Mouse (Mus musculus) adrenal gland (tissue): Measurements from ENCODE around the gene Gm266.

ENCODE experiments used
- intact Hi-C: fragments of 180-260 bp; cut with DNase I; formaldehyde crosslinking; loops from one replicate; pipeline ENCODE4 v1.15.1; 2025

Gene Gm266

GRCm38 (mm10) chr12:111455311-111455846 is 30.2 kb downstream of the Gm266 start:
- intact Hi-C loops: no loop called here

GRCm38 (mm10) chr12:111454543-111455280 is 30.9 kb downstream of the Gm266 start:
- intact Hi-C loops: no loop called here

GRCm38 (mm10) chr12:111454021-111454420 is 31.6 kb downstream of the Gm266 start:
- intact Hi-C loops: no loop called here

GRCm38 (mm10) chr12:111451561-111451960 is 34.1 kb downstream of the Gm266 start:
- intact Hi-C loops: no loop called here

GRCm38 (mm10) chr12:111450359-111450758 is 35.3 kb downstream of the Gm266 start:
- intact Hi-C loops: no loop called here

DNA sequence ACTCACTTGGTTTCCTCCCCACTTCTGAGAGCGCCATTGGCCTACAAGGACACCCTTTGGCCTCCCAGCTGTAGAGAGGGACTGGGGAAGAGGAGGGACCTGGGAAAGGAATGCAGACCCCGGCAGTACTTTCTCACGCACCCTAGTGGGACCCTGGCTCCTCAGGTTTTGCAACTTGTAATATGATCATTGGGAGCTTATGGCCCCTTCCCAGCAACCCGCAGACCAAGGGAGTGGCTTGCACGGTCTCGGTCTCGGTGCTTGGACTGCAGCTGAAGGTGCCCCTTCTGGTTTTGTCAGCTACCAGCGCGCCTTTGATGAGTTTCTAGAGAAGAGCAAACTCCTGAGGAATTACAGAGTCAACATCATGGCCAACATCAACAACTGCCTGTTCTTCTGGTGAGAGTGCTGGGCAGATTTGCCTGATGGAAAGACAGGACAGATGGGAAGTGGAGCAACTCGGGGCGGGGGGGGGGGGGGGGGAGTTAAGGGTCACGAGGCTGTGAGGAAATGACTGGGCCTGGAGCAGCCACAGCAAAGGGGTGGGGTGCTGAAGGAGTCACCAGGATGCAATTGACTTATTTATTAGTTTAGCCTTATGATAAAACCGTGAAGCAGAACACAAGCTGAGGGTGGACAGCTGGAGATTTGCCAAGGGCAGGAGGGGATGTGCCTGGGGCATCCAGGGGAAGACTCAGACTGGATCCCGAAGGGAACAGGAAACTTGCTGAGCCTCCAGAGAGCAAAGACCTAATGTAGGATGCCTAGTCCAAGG is 36.5 kb downstream of the Gm266 start:
- intact Hi-C loops: no loop called here

- intact Hi-C loops: no loop called here
These were observed 37.5 kb downstream of the Gm266 start for GRCm38 (mm10) chr12:111447898-111448760.

DNA sequence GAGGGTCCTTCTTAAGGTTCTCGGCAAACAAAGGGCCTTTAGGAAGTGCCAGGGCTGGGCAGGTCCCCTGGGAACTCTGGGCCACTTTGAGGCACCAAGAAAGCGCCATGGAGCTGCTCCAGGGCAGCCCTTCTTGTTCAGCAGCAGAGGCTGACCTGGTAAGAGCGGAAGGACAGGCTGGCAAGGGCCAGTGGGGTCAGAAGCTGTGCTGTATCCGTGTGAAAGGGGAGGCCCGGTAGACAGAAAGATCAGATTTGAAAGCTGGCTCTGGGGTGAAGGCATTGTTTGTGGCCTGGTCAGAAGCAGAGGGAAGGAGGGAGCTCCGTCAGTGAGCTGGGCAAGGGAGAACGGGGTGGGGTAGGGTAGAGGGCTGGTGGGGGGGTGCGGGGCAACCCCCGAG is 38.3 kb downstream of the Gm266 start:
- intact Hi-C loops: no loop called here

GRCm38 (mm10) chr12:111446745-111447144 is 38.9 kb downstream of the Gm266 start:
- intact Hi-C loops: no loop called here

GRCm38 (mm10) chr12:111445890-111446613 is 39.6 kb downstream of the Gm266 start:
- intact Hi-C loops: no loop called here

DNA sequence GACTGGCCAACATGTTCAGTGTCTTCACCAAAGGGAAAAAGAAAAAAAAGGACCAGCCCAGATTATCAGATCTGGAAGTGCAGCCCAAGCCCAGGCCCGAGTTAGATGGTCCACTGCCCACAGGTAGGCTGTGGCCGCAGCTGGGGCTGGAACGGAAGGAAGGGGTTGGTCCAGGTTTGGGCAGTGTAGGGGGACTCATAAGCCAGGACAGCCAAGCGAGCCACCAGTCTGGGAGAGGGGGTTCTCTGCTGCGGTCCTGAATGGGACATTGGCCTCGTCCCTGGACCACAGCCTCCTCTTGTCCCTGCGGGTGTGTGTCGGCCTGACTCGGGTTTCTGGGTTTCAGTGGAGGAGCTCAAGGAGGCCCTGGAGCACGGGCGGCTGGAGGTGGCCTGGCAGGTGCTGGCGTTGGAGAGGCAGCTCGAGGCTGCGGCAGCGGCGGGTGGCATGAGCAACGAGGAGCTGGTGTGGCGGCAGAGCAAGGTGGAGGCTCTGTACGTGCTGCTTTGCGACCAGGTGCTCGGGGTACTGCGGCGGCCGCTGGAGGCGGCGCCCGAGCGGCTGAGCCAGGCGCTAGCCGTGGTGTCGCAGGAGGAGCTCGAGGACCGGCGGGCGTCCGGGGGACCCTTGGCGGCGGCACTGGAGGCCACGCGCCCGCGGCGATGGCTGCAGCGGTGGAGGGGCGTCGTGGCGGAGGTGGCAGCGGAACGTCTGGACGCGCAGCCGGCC is 40.3 kb downstream of the Gm266 start:
- intact Hi-C loops: no loop called here

DNA sequence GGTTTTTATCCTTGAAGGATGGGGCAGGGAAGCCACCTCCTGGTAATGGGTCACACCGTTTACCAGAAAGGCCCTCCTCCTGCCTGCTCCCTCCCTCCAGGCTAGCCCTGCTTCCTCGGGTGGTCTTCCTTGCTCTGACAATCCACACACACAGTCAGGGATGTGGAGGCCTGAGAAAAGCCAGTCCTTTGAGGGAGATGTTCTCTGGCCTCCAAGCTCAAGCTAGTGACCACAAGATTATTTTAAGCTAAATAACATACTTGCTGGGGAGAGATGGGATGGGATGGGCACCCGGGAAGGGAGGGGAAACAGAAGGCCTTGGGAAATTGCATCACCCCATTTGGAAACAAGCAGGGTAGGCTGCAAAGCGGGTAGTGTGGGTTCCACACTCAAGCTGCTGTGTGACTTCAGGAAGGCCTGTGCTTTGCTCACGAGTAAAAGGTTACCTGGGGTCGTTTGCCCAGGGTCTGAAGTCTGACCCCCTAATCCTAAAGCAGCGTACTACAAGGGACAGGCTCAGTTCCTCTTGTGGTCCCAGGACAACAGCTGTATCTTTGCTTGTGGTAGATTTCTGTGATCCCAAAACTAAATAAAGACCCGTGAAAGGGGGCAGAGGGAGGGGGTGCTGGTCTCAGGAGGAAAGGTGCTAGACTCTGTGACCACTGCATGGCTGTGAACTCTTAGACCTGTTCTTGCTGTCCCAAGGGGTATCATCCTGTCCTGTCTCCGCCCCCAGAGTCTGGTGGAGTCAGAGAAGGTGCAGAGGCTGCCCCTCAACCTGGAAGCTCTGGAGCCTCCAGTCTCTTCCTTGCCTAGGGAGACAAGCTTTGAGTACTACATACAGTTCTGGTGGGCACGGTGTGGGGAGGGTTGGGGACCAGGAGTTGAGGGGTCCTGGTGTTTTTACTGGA is 41.4 kb downstream of the Gm266 start:
- intact Hi-C loops: no loop called here

DNA sequence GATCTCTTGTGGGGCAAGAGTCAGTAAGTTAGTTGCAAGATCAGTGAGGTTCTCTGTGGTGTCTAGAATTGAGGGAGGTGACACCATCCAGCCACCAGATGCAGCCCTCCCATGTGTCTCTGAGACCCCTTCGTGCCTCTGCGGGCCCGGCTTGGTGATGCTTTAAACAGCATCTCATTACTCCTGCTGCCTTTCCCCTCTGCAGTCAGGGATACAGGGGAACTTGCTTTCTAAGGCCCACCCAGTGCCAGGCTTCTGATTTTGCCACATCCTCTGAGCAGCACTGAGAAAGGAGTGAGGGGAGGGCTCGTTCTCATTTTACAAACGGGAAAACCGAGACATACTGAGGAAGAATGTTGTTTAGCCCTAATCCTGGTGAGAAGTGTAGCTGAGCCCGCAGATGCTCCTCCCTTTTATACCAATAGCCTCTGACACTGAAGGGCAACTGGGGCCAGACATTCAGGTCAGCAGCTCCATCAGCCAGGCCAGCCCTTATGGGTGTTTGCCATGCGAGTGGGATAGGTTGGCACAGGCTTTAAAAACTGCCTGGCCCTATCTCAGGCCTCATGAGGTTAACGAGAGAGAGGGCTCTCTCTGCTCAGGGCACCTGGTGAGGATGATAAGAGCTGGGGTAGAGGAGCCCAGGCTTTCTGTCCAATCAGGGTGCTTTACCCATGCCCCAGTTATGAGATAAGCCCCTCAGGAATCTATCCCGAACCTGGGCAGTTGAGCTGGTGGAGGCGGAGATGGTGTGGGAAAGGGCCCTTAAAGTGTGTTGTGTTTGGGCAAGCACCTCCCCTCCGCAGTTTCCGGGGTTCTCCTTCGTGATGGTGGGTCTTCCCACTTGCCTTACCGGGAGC is 42.4 kb downstream of the Gm266 start:
- intact Hi-C loops: no loop called here

DNA sequence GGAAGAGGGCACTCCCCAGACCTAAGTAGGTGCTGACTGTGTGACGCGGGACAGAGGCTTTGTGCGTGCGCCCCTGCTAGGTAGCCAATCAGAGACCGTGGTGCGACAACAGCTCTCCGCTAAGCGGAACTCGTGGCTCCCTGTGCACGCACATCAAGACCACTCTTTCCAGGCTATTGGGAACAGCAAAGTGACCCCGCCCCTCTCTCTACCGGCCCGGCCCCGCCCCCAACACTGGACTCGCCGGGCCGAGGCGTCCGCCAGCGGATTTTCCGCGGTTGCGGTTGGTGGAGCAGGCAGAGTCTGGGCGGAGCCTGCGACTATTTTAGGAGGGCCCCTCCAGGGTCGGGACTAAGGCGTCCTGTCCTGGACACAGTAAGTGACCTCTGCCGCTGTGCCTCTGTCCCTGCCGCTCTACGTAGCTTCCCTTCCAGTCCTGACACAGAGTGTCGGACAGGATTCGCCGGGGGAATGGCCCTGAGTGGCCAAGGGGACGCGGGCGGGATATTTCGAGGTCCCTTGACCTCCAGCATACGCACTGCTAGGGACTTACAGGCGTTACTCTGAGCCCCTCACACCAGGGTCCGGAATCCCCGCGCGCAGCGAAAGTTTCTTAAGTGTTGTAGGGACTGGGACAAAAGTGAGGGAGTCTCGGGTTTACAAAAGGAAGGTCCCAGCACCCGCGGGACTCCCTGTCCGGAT is 43.2 kb downstream of the Gm266 start, which contains the start of gene Tnfaip2:
Gene Tnfaip2, plus strand, starts transcription at position 161 of the 702 bp plus-strand sequence.
- intact Hi-C loops: no loop called here

GRCm38 (mm10) chr12:111441523-111441922 is 44.1 kb downstream of the Gm266 start:
- intact Hi-C loops: no loop called here

GRCm38 (mm10) chr12:111440701-111441373 is 44.8 kb downstream of the Gm266 start:
- intact Hi-C loops: no loop called here

DNA sequence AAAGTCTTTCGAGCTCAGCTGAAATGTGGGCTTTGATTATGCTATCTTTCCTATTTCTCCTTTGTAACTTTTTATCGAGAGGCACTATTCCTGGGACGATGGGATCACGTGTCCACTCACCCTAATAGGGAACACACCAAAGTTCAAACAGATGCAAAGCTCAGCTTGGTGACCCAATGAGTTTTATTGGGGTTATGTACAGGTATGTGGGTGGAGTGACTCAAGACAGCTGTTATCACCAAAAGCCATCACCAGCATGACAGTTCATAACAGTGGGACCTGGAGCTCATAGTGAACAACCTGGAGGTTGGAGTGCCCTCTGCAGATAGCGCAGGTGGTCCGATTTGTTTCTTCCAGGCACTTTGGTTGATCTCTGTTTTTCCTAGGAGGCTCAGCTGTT is 46.8 kb downstream of the Gm266 start:
- intact Hi-C loops: no loop called here
